Mouse (Mus musculus) frontal cortex, postnatal 36 days (tissue): ENCODE data around the gene Hepacam2.
"Not testable (repeated sequence)": the region's sequence is repeated elsewhere in the genome, so short reads cannot be mapped to it uniquely, and the experiment has no call there.

Source experiments
- DNase-seq, 2 experiments: peaks; one replicate each; pipeline ENCODE4 v3.0.0; 2022; ENCODE audit warnings: low spot score in 2 of 2

Gene Hepacam2

GRCm38 (mm10) chr6:3463594-3463993, 34.5 kb downstream of the Hepacam2 start:
- DNase-seq = no peak

GRCm38 (mm10) chr6:3463026-3463425, 35.1 kb downstream of the Hepacam2 start:
- no peak for DNase-seq

GRCm38 (mm10) chr6:3455944-3456536, 42.1 kb downstream of the Hepacam2 start:
- DNase-seq = no peak

- DNase-seq = no peak
Measured at GRCm38 (mm10) chr6:3454421-3454820, 43.7 kb downstream of the Hepacam2 start.

- DNase-seq = peak; percentile 51 to 76
Measured at GRCm38 (mm10) chr6:3447404-3447803, 50.7 kb downstream of the Hepacam2 start.

- no peak for DNase-seq
Measured at GRCm38 (mm10) chr6:3443905-3444304, 54.2 kb downstream of the Hepacam2 start.

- no peak for DNase-seq
Measured at GRCm38 (mm10) chr6:3436087-3436486, 62.0 kb downstream of the Hepacam2 start.

- not testable (repeated sequence) for DNase-seq
Measured at GRCm38 (mm10) chr6:3430976-3431375, 67.1 kb downstream of the Hepacam2 start.

GRCm38 (mm10) chr6:3427047-3427446, 71.1 kb downstream of the Hepacam2 start:
- no peak for DNase-seq

GRCm38 (mm10) chr6:3425333-3425732, 72.8 kb downstream of the Hepacam2 start:
- DNase-seq = not testable (repeated sequence)

GRCm38 (mm10) chr6:3424613-3425277, 73.4 kb downstream of the Hepacam2 start:
- not testable (repeated sequence) for DNase-seq
